Mouse (Mus musculus): ENCODE data around the gene 1110059G10Rik.

The 1110059G10Rik gene

GRCm38 (mm10) chr9:122950643-122951475 is at the start of gene 1110059G10Rik, which contains the start of gene Kif15:
Gene 1110059G10Rik, minus strand, starts transcription at chr9:122951000.
Gene Kif15, plus strand, starts transcription at chr9:122951046.
- peak; percentile 94 for DNase-seq

GRCm38 (mm10) chr9:122999193-122999586 is 48.4 kb upstream of the 1110059G10Rik start:
- no peak for DNase-seq

GRCm38 (mm10) chr9:122998406-122999192 is 47.8 kb upstream of the 1110059G10Rik start:
- no peak for DNase-seq

GRCm38 (mm10) chr9:122928915-122929314 is 21.9 kb downstream of the 1110059G10Rik start:
- no peak for DNase-seq

- DNase-seq, result peak; percentile 80
Observed at GRCm38 (mm10) chr9:122922936-122923381, 27.8 kb downstream of the 1110059G10Rik start, which contains the start of gene Zfp105. Gene Zfp105, plus strand, starts transcription at chr9:122923072.

- DNase-seq, result no peak
Observed at GRCm38 (mm10) chr9:122922436-122922835, 28.4 kb downstream of the 1110059G10Rik start.

- DNase-seq, result peak; percentile 71
Observed at GRCm38 (mm10) chr9:122902717-122903535, 47.9 kb downstream of the 1110059G10Rik start.

- no peak for DNase-seq
Observed at GRCm38 (mm10) chr9:122901047-122901446, 49.8 kb downstream of the 1110059G10Rik start.

All from kidney, postnatal 14 days (tissue).